Mouse (Mus musculus) midbrain, embryonic 12.5 days (tissue): ENCODE measurements around the gene Itm2b. TPM values are rescaled to one million over a fixed set of nuclear protein-coding genes. Genes with fewer than 3 reads are reported as not detected.

Source experiments
- ATAC-seq: fragments of 200-750 bp; cut with Nextera tagmentation; 2 replicates; pipeline ENCODE4 v1.8.0; 2017; ENCODE audit warnings: low read depth, moderate TSS enrichment, moderate library complexity; ENCODE audit not compliant: low FRiP score
- H3K27ac ChIP-seq: fragments of 300-500 bp; sonication (generic); replicated peaks from 2 replicates; pipeline ENCODE4 v1.5.1; 2016; ENCODE audit warnings: mild to moderate bottlenecking
- H3K27me3 ChIP-seq: fragments of 300-500 bp; sonication (generic); 2 replicates; pipeline ENCODE4 v1.6.1; 2016; ENCODE audit warnings: mild to moderate bottlenecking
- H3K36me3 ChIP-seq: fragments of 300-500 bp; sonication (generic); 2 replicates; pipeline ENCODE4 v1.6.1; 2016
- H3K4me1 ChIP-seq: fragments of 300-500 bp; sonication (generic); 2 replicates; pipeline ENCODE4 v1.6.1; 2016
- H3K4me2 ChIP-seq: fragments of 300-500 bp; sonication (generic); replicated peaks from 2 replicates; pipeline ENCODE4 v1.6.1; 2016; ENCODE audit warnings: mild to moderate bottlenecking, moderate library complexity
- H3K4me3 ChIP-seq: fragments of 300-500 bp; sonication (generic); 2 replicates; pipeline ENCODE4 v1.5.1; 2016; ENCODE audit warnings: mild to moderate bottlenecking
- H3K9ac ChIP-seq: fragments of 300-500 bp; sonication (generic); replicated peaks from 2 replicates; pipeline ENCODE4 v1.6.1; 2016; ENCODE audit warnings: mild to moderate bottlenecking, moderate library complexity
- H3K9me3 ChIP-seq: fragments of 300-500 bp; sonication (generic); 2 replicates; pipeline ENCODE4 v1.6.1; 2016; ENCODE audit warnings: mild to moderate bottlenecking
- WGBS: fragments of 180-500 bp; shearing (Covaris S2); methylation state at CpG from one replicate; pipeline ENCODE4 v1.1.7; 2016; 5-methylcytosine and 5-hydroxymethylcytosine counted together
- polyA plus RNA-seq: library from polyadenylated mRNA; unstranded; fragments of >200 nt; fragmentation: Nextera tagmentation; extraction: Ambion mirVana; gene quantifications from 2 replicates; pipeline ENCODE4 v1.2.1, GENCODE M21; 2016

The Itm2b gene
- polyA plus RNA-seq, 1 experiment from 2014 or later, result 367 TPM

DNA sequence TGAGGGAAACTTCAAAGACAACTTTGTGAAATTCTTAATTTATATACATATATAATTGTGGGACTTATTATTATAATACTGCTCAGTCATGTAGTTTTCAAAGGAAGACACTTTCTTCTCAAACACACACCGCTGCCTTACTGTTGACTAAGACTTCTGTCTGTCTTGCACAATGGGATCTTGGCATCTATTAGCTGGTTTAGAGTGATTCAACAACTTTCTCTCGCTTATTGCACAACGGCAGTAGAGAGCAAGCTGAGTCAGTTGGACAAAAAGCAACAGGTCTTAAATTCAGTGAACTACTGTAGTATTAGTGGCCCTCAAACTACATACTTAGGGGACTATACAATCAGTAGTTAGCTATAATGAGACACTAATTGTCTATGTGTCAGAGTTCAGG lies 25.0 kb upstream of the Itm2b start:
- H3K9ac ChIP-seq, result no peak overlapping the region
- no peak overlapping the region for H3K27ac ChIP-seq
- H3K4me2 ChIP-seq, result no peak overlapping the region
- 85% methylated on average over 3 of the region's 3 CpGs for WGBS
- no peaks in the 10 kb centered on the region for H3K27me3 ChIP-seq
- H3K4me3 ChIP-seq, result no peak overlapping the region
- H3K36me3 ChIP-seq, result no peaks in the 10 kb centered on the region
- no peak for ATAC-seq
- no peaks in the 10 kb centered on the region for H3K4me1 ChIP-seq
- H3K9me3 ChIP-seq, result no peaks in the 10 kb centered on the region

DNA sequence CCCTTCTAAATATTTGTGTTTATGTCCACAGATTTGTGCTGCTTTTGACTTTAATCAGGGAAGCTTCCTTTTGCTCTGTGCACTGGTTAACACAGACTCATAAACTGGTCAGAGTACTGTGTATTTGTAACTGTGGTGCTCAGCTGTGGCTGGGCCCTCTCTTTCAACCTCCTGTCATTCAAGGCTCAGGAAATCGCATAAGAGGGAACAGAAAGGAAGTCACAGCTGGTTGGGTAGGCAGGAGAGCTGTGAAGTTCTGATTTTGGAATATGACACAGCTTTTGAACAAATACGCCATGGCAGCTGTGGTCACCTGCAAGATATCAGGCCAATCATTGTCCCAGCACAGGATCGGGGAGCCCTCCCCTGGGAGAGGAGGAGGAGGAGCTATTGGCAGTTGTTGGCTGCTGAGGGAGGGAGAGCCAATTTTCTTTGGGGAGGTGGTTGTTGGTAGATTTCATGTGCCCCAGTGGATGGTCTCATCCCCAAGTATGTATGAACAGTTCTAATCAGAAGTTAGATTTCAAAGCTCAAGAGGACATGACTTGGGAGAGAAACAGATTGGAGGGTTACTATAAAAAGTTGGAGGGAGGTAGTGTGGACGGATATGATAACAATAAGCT lies 23.2 kb upstream of the Itm2b start:
- H3K4me2 ChIP-seq, result no peak overlapping the region
- H3K4me1 ChIP-seq, result no peaks in the 10 kb centered on the region
- H3K4me3 ChIP-seq, result no peak overlapping the region
- ATAC-seq, result no peak
- no peaks in the 10 kb centered on the region for H3K27me3 ChIP-seq
- H3K36me3 ChIP-seq, result no peaks in the 10 kb centered on the region
- no peak overlapping the region for H3K9ac ChIP-seq
- no peaks in the 10 kb centered on the region for H3K9me3 ChIP-seq
- 82% methylated on average over 4 of the region's 4 CpGs for WGBS
- no peak overlapping the region for H3K27ac ChIP-seq

DNA sequence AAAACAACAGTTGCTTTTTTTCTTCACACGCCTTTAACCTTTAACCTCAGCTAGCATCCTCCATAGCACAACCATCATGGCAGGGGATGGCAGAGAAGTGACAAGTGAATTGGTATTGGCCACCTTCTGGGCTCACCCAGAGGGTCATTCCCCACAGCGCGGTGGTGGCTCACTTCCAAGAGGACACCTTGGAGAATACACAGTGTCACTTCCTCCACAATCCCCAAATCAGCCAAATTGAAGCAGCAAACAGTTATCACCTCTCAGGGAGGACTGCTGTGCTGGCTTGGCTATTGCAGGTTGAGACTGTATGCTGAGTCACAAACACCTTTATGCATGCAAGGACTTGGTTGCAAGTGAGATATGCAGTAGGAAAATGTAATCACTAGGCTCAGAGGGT lies 18.9 kb upstream of the Itm2b start:
- H3K4me3 ChIP-seq, result no peak overlapping the region
- no peak overlapping the region for H3K27ac ChIP-seq
- H3K4me2 ChIP-seq, result no peak overlapping the region
- H3K9me3 ChIP-seq, result no peaks in the 10 kb centered on the region
- H3K27me3 ChIP-seq, result no peaks in the 10 kb centered on the region
- H3K36me3 ChIP-seq, result no peaks in the 10 kb centered on the region
- ATAC-seq, result no peak
- H3K9ac ChIP-seq, result no peak overlapping the region
- H3K4me1 ChIP-seq, result 0 out of 2 replicates have a peak, but pooled peaks cover 3% of the 10 kb centered on the region
- 76% methylated on average over 3 of the region's 3 CpGs for WGBS

DNA sequence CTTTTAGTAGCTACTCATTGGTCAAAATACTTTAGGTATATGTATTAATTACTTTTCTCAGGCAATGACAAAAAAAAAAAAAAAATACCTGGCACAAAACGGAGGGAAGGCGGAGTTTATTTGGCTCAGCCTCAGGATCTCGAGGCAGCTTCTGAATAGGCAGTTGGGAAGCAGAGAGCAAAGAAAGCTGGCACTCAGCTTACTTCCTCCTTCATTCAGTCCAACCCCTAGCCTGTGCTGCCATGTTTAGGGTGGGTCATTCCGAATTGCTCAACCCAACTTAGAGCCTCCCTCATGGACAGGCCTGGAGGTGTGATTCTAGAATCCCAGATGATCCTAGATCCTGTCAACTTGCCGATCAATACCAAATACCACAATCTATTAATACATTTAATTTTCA lies 18.3 kb upstream of the Itm2b start:
- H3K36me3 ChIP-seq, result no peaks in the 10 kb centered on the region
- no peak overlapping the region for H3K4me3 ChIP-seq
- H3K9me3 ChIP-seq, result no peaks in the 10 kb centered on the region
- WGBS, result 77% methylated on average over 5 of the region's 5 CpGs
- H3K4me2 ChIP-seq, result no peak overlapping the region
- no peak overlapping the region for H3K27ac ChIP-seq
- ATAC-seq, result no peak
- 0 out of 2 replicates have a peak, but pooled peaks cover 3% of the 10 kb centered on the region for H3K4me1 ChIP-seq
- H3K27me3 ChIP-seq, result no peaks in the 10 kb centered on the region
- no peak overlapping the region for H3K9ac ChIP-seq

DNA sequence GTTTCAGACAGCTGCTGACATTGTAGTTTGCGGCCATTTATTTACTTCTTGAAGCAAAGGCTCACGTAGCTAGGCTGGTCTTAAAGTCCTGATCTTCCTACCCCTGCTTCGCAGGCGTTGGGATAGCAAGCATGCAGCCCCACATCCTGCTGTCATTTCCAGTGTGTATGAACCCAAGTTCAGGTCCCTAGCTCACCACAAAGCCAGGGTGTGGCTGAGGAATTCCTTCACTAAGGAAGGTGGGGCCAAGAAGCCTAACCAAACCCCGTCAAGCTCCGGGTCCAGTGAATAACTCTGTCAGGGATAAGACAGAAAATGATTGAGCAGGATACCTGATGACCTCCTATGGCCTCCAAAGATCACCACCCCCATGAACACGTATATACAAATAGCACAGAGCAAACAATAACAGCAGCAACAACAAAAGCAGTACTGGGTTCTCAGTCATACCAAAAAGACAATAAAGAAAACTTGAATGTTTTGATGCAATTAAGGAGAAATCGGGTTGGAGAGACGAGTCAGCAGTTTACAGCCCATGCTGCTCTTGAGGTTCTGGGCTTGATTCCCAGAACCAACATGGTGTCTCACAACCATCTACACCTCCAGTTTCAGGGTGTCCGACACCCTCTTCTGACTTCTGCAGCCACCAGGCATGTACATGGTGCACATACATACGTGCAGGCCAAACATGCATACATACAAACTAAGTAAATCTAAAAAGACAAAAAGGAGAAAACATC lies 17.4 kb upstream of the Itm2b start:
- Histone ChIP-seq H3K9me3 (no peaks in the 10 kb centered on the region), H3K4me2 (no peak overlapping the region), H3K4me3 (no peak overlapping the region), H3K27ac (no peak overlapping the region), H3K27me3 (no peaks in the 10 kb centered on the region), H3K4me1 (0 out of 2 replicates have a peak, but pooled peaks cover 3% of the 10 kb centered on the region), H3K36me3 (no peaks in the 10 kb centered on the region), H3K9ac (no peak overlapping the region)
- ATAC-seq, result no peak
- WGBS, result 87% methylated on average over 11 of the region's 11 CpGs

DNA sequence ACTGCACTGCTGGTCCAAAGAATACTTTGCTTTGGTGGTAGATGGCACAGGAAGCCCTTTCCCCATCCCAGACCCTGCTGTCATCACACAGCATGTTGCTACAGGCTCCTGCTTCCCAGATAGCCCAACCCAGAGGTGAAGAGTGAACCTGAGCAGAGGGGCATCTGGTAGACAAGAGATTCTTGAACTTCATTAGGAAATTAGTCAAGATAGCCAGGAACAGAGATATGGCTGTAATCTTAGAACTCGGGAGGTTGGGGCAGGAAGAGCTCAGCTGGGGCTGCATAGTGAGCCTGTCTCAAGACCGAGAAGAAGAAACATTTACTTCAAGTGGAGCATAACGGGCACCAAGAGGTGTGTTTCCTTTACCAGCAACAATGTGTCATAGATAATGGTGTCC lies 16.3 kb upstream of the Itm2b start:
- WGBS, result 79% methylated on average over 3 of the region's 3 CpGs
- Histone ChIP-seq H3K4me2 (no peak overlapping the region), H3K4me1 (0 out of 2 replicates have a peak, but pooled peaks cover 3% of the 10 kb centered on the region), H3K9me3 (no peaks in the 10 kb centered on the region), H3K36me3 (no peaks in the 10 kb centered on the region), H3K9ac (no peak overlapping the region), H3K27me3 (no peaks in the 10 kb centered on the region), H3K27ac (no peak overlapping the region), H3K4me3 (no peak overlapping the region)
- ATAC-seq, result no peak

DNA sequence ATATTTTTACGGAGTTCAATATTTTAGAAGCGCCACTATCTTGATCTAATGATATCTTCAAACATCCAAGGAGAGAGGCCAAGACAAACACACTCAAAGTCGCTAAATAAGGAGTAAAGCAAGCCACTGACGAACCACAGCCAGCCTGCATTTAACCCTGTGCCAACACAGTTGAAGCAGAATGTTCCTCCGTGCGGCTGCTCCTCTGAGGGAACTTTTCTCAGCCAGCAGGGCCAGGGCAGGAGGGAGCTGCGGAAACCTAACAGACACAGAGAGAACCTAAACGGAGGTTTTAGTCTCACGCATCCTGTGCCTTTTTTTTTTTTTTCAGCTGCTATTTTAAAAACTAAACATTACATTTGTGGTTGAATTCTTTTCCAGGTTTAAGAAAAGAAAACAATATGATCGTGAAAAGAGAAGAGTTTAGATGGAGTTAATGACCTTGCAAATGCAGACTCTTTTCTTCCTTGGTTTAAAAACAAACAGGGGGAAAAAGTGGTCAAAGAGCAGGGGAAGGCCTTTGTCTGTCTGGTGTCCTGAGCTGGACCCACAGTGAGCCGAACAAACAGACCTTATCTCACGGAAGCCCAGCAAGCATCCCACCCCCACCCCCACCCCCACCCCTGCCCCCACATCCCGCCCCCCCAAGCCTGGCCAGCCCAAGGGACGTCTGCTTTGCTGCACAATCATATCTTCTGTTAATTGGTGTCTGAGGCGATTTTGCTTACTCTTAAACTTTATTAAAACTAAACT lies 15.0 kb upstream of the Itm2b start:
- 0 out of 2 replicates have a peak, but pooled peaks cover 3% of the 10 kb centered on the region for H3K4me1 ChIP-seq
- WGBS, result 24% methylated on average over 15 of the region's 15 CpGs
- no peaks in the 10 kb centered on the region for H3K9me3 ChIP-seq
- H3K27me3 ChIP-seq, result no peaks in the 10 kb centered on the region
- no peak for ATAC-seq
- H3K27ac ChIP-seq, result no peak overlapping the region
- no peak overlapping the region for H3K4me3 ChIP-seq
- H3K36me3 ChIP-seq, result no peaks in the 10 kb centered on the region
- H3K9ac ChIP-seq, result no peak overlapping the region
- no peak overlapping the region for H3K4me2 ChIP-seq

DNA sequence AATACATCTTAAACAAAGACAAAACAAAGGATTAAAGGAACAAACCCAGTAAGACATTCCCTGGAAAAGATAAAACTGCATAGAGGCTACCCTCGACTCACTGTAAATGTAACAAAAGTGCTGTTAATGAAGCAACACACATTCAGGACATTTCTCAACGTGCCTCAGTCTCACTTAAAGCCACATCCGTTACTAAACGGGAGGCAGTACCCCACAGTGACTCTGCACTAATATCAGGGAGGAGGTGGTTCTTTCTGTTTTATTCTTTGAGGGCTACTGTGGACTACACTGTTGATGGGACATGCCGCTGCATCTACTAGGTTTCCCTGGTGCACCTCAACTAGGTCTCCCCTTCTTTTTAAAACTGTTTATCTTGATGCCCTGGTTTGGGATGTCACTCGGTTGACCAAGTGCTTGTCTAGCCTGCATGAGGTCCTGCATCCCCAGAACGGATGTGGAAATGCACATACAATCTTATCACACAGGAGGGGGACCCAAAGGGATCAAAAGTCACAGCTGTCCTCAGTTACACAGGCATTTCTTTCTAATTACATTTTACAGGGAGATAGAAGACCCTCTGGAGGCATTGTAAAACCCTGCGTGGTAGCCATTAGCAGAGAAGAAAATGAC lies 13.4 kb upstream of the Itm2b start:
- no peak overlapping the region for H3K9ac ChIP-seq
- H3K27ac ChIP-seq, result no peak overlapping the region
- H3K36me3 ChIP-seq, result no peaks in the 10 kb centered on the region
- no peak overlapping the region for H3K4me3 ChIP-seq
- WGBS, result 76% methylated on average over 8 of the region's 8 CpGs
- H3K4me1 ChIP-seq, result 0 out of 2 replicates have a peak, but pooled peaks cover 3% of the 10 kb centered on the region
- no peaks in the 10 kb centered on the region for H3K27me3 ChIP-seq
- ATAC-seq, result no peak
- no peaks in the 10 kb centered on the region for H3K9me3 ChIP-seq
- H3K4me2 ChIP-seq, result no peak overlapping the region

DNA sequence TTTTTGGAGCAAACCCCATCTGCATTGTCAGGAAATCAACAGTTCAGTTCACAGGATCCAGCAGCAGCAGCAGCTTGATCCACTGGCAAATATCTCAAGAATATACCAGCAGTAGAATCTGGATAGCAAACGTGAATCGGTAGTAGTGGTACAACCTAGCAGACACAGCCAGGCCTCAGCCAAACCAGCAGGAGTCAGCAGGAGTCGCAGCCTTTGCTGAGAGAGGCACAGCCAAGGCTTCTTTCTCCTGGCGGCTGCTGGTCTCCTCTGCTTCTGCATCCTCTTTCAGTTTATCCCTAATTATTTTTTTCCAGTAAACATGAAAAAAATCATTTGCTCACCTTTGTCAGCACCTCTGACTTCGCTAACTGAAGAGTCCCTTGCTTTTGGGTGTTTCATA lies 10.7 kb upstream of the Itm2b start:
- H3K9ac ChIP-seq, result no peak overlapping the region

DNA sequence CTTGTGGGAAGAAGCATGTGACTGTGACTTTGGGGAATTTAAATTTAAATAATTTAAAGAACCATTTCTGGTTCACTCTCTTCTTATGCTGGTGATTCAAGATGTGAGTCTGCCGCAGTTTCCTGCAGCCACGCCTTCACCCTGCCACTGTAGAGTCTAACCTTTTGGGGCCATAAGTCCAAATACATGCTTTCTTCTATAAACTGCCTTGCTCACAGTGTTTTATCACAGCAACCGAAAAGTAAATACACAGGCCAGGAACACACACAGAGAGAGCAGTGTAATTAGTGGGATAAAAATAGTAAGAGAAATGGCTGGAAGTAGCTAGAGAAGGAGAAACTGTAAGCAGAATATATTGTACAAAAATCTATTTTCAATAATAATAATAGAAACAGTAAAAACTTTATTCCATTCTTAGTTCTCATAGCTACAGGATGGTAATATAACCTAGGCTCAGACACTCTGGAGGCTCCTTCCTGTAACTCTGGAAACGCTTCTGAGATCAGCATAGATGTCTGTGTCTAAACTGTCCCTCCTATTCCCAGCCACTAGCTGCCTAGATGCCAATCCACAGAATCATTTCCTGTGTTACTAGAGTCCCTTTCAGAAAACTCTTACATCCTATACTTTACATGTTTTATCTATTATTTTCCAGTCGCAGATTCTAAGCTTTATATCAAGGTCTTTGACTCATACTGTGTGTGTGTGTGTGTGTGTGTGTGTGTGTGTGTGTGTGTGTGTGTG lies 9.3 kb upstream of the Itm2b start:
- Histone ChIP-seq H3K27ac (no peak overlapping the region), H3K27me3 (no peaks in the 10 kb centered on the region), H3K9me3 (no peaks in the 10 kb centered on the region), H3K36me3 (no peaks in the 10 kb centered on the region), H3K4me1 (no peaks in the 10 kb centered on the region), H3K4me3 (no peak overlapping the region), H3K9ac (no peak overlapping the region), H3K4me2 (no peak overlapping the region)
- 85% methylated on average over 5 of the region's 5 CpGs for WGBS
- no peak for ATAC-seq

More for the DNA sequence above, 10.7 kb upstream of the Itm2b start:
- H3K4me3 ChIP-seq, result no peak overlapping the region
- no peak overlapping the region for H3K4me2 ChIP-seq
- 0 out of 2 replicates have a peak, but pooled peaks cover 3% of the 10 kb centered on the region for H3K4me1 ChIP-seq
- no peaks in the 10 kb centered on the region for H3K9me3 ChIP-seq
- 44% methylated on average over 5 of the region's 5 CpGs for WGBS
- no peaks in the 10 kb centered on the region for H3K27me3 ChIP-seq
- ATAC-seq, result no peak
- H3K27ac ChIP-seq, result no peak overlapping the region
- H3K36me3 ChIP-seq, result no peaks in the 10 kb centered on the region

DNA sequence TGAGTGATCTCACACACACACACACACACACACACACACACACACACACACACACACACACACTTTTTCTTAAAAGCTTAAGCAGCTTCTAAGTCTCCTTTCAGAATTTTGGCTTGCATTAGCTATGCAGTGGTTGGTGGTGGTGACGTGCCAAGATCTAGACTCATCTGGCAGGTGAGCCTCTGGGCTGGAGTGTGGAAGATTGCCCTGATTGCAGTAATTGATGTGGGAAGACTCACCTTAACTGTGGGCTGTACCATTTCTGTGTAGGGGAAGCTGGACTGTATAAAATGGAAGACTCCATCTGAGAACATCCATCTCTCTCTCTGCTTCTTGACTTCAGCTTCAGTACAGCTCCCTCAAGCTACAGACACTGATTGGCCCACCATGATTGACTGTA lies 6.4 kb upstream of the Itm2b start:
- no peaks in the 10 kb centered on the region for H3K4me1 ChIP-seq

More for the DNA sequence above, 6.4 kb upstream of the Itm2b start:
- ATAC-seq, result no peak
- Histone ChIP-seq H3K4me3 (no peak overlapping the region), H3K4me2 (no peak overlapping the region), H3K9ac (no peak overlapping the region), H3K27ac (no peak overlapping the region), H3K9me3 (0 out of 2 replicates have a peak, but pooled peaks cover 4% of the 10 kb centered on the region), H3K36me3 (no peaks in the 10 kb centered on the region), H3K27me3 (no peaks in the 10 kb centered on the region)
- 84% methylated on average over 1 of the region's 1 CpGs for WGBS
